Mouse (Mus musculus): ENCODE results near the gene Spata17.

GRCm38 (mm10) chr1:187048681-187049288 is 166.5 kb downstream of the Spata17 start:
- TF ChIP-seq POLR2A (IDR thresholded peaks at IDR 0.05; ENCODE audit: control insufficient read depth, low read depth, low read length) (no peak), CTCF (IDR thresholded peaks at IDR 0.05; ENCODE audit: control insufficient read depth, insufficient read depth, insufficient replicate concordance, low read depth, low read length) (no peak)

All from testis, adult 2 months (tissue).